Mouse (Mus musculus) lung, postnatal 14 days (tissue): ENCODE results near the gene Vav2.

Source experiments
- DNase-seq: peaks from one replicate; pipeline ENCODE4 v3.0.0; 2021

Vav2 gene

GRCm38 (mm10) chr2:27358461-27358860 is 68.4 kb downstream of the Vav2 start:
- no peak for DNase-seq

GRCm38 (mm10) chr2:27355684-27356083 is 71.1 kb downstream of the Vav2 start:
- no peak for DNase-seq

GRCm38 (mm10) chr2:27354610-27355211 is 72.1 kb downstream of the Vav2 start:
- no peak for DNase-seq

- DNase-seq = no peak
Measured at GRCm38 (mm10) chr2:27352720-27353119, 74.1 kb downstream of the Vav2 start.

- no peak for DNase-seq
Measured at GRCm38 (mm10) chr2:27350371-27350770, 76.5 kb downstream of the Vav2 start.

- DNase-seq = no peak
Measured at GRCm38 (mm10) chr2:27343984-27344453, 82.8 kb downstream of the Vav2 start.

- DNase-seq = no peak
Measured at GRCm38 (mm10) chr2:27340682-27341081, 86.2 kb downstream of the Vav2 start.

- no peak for DNase-seq
Measured at GRCm38 (mm10) chr2:27339051-27339450, 87.8 kb downstream of the Vav2 start.

GRCm38 (mm10) chr2:27337261-27337660 is 89.6 kb downstream of the Vav2 start:
- no peak for DNase-seq

GRCm38 (mm10) chr2:27336600-27336999 is 90.2 kb downstream of the Vav2 start:
- no peak for DNase-seq

GRCm38 (mm10) chr2:27334816-27335215 is 92.0 kb downstream of the Vav2 start:
- DNase-seq = no peak

GRCm38 (mm10) chr2:27331560-27331959 is 95.3 kb downstream of the Vav2 start:
- no peak for DNase-seq

- DNase-seq = no peak
Measured at GRCm38 (mm10) chr2:27330446-27330845, 96.4 kb downstream of the Vav2 start.

GRCm38 (mm10) chr2:27329386-27330060 is 97.3 kb downstream of the Vav2 start:
- no peak for DNase-seq

- DNase-seq = peak; percentile 71
Measured at GRCm38 (mm10) chr2:27328613-27329041, 98.2 kb downstream of the Vav2 start.

GRCm38 (mm10) chr2:27327886-27328285 is 98.9 kb downstream of the Vav2 start:
- peak; percentile 34 for DNase-seq

GRCm38 (mm10) chr2:27327076-27327475 is 99.8 kb downstream of the Vav2 start:
- DNase-seq = peak; percentile 51

GRCm38 (mm10) chr2:27326357-27326756 is 100.5 kb downstream of the Vav2 start:
- DNase-seq = no peak

GRCm38 (mm10) chr2:27324690-27325089 is 102.1 kb downstream of the Vav2 start:
- peak; percentile 36 for DNase-seq

GRCm38 (mm10) chr2:27321431-27321875 is 105.4 kb downstream of the Vav2 start:
- DNase-seq = no peak

- DNase-seq = no peak
Measured at GRCm38 (mm10) chr2:27320820-27321219, 106.0 kb downstream of the Vav2 start.

GRCm38 (mm10) chr2:27318606-27319005 is 108.2 kb downstream of the Vav2 start:
- no peak for DNase-seq

- DNase-seq = no peak
Measured at GRCm38 (mm10) chr2:27318197-27318596, 108.6 kb downstream of the Vav2 start.

GRCm38 (mm10) chr2:27316167-27316566 is 110.7 kb downstream of the Vav2 start:
- DNase-seq = no peak

GRCm38 (mm10) chr2:27314269-27314668 is 112.6 kb downstream of the Vav2 start:
- DNase-seq = no peak
